Mouse (Mus musculus): ENCODE data around the gene Gm12184. TPM values are rescaled to one million over a fixed set of nuclear protein-coding genes. Genes with fewer than 3 reads are reported as not detected.

Gm12184 gene
- total RNA-seq, 1 experiment, result 12.2 TPM

GRCm38 (mm10) chr11:48859014-48859413 lies 32.6 kb upstream of the Gm12184 start:
- DNase-seq (ENCODE audit: low read depth, low spot score), result peak; percentile 62
- in situ Hi-C loops (cut with MboI; ENCODE audit: low sequenced_read_pairs in 2 of 2, unreplicated experiment in 2 of 2), result loop anchor here in 1 of 2 experiments (5.0 to 25.0 kb wide), 2 partner anchors 72 to 403 kb away; no protein-coding TSS in a partner anchor
- no peak overlapping the region for H3K27ac ChIP-seq (ENCODE audit: insufficient read depth, low read depth, low read length, poor library complexity, severe bottlenecking)

DNA sequence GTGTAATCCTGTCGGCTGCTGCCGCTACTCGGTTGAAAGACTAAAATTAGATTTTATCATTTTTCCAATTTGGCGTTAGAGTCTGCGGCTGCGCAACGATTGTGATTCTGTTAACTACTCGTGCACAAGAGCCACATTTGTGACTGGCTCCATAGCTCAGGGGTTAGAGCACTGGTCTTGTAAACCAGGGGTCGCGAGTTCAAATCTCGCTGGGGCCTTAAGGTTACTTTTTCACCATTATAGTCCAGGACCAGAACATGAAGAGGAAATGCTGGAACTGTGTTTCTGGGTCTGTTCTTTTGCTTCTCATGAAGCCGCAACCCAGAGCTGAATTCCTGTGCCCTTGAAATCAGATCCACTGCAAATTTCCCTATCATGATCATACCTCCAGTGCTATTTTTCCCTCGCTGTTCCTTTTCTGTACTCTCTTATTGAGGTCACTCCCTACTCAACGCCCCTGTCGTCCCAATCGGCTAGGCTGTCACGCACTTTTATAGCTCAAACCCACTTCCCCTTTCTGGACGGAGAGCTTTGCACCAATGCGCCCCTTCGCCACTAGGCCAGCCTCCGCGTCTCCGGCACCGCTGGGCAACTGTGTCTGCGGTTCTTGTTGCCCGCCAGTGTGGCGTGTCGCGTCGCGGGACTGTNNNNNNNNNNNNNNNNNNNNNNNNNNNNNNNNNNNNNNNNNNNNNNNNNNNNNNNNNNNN lies 27.2 kb upstream of the Gm12184 start:
- Histone ChIP-seq H3K4me1 (ENCODE audit: control insufficient read depth in 2 of 2, insufficient read depth in 2 of 2, low read length in 2 of 2, poor library complexity in 1 of 2) (peaks cover 0 to 13% of the 10 kb centered on the region in 2 experiments; a peak in 1 of 4 replicates), H3K9ac (ENCODE audit: insufficient read depth, low read depth, low read length, poor library complexity, severe bottlenecking) (peak overlapping the region; percentile 44; the same call in 1 of the 2 replicates), H3K4me3 (ENCODE audit: insufficient read depth in 1 of 2, low read depth in 1 of 2, low read length in 2 of 2, poor library complexity in 1 of 2, severe bottlenecking in 1 of 2) (peak overlapping the region; percentile 66 to 76), H3K9me3 (ENCODE audit: control insufficient read depth, insufficient read depth, low read depth, low read length) (no peaks in the 10 kb centered on the region), H3K27ac (ENCODE audit: insufficient read depth, low read depth, low read length, poor library complexity, severe bottlenecking) (no peak overlapping the region), H3K36me3 (ENCODE audit: control insufficient read depth, insufficient read depth, low read length, poor library complexity, severe bottlenecking) (no peaks in the 10 kb centered on the region)
- peak; percentile 65; the same call in 1 of the 2 replicates for TF ChIP-seq HCFC1 (IDR thresholded peaks at IDR 0.05; ENCODE audit: borderline replicate concordance, insufficient read depth, low read length)
- peak; percentile 95 for TF ChIP-seq MAFK (IDR thresholded peaks at IDR 0.05; ENCODE audit: insufficient read depth, low read depth, low read length)
- no peak for TF ChIP-seq ZNF384 (IDR thresholded peaks at IDR 0.05; ENCODE audit: low read depth, low read length)
- no peak for TF ChIP-seq ZC3H11A (IDR thresholded peaks at IDR 0.05; ENCODE audit: borderline replicate concordance, low read depth, low read length)
- DNase-seq (ENCODE audit: low read depth, low spot score), result peak; percentile 56
- in situ Hi-C loops (cut with MboI; ENCODE audit: low sequenced_read_pairs in 2 of 2, unreplicated experiment in 2 of 2), result loop anchor here (5.0 to 25.0 kb wide), 2 partner anchors 66 to 409 kb away; no protein-coding TSS in a partner anchor

More at GRCm38 (mm10) chr11:48859014-48859413, 32.6 kb upstream of the Gm12184 start:
- Histone ChIP-seq H3K36me3 (ENCODE audit: control insufficient read depth, insufficient read depth, low read length, poor library complexity, severe bottlenecking) (no peaks in the 10 kb centered on the region), H3K4me3 (ENCODE audit: insufficient read depth in 1 of 2, low read depth in 1 of 2, low read length in 2 of 2, poor library complexity in 1 of 2, severe bottlenecking in 1 of 2) (peak overlapping the region in 1 of 2 experiments; percentile 76; a peak in 1 of 4 replicates), H3K4me1 (ENCODE audit: control insufficient read depth in 2 of 2, insufficient read depth in 2 of 2, low read length in 2 of 2, poor library complexity in 1 of 2) (peaks cover 0 to 7% of the 10 kb centered on the region in 2 experiments; a peak in 2 of 4 replicates), H3K9me3 (ENCODE audit: control insufficient read depth, insufficient read depth, low read depth, low read length) (no peaks in the 10 kb centered on the region), H3K9ac (ENCODE audit: insufficient read depth, low read depth, low read length, poor library complexity, severe bottlenecking) (no peak overlapping the region)
- TF ChIP-seq ZNF384 (IDR thresholded peaks at IDR 0.05; ENCODE audit: low read depth, low read length), result no peak
- TF ChIP-seq ZC3H11A (IDR thresholded peaks at IDR 0.05; ENCODE audit: borderline replicate concordance, low read depth, low read length), result peak; percentile 82
- 0 out of 2 replicates have a peak, but pooled peaks have one; percentile 15 for TF ChIP-seq MAFK (IDR thresholded peaks at IDR 0.05; ENCODE audit: insufficient read depth, low read depth, low read length)
- no peak for TF ChIP-seq CHD2 (IDR thresholded peaks at IDR 0.05; ENCODE audit: low read depth, low read length)
- TF ChIP-seq HCFC1 (IDR thresholded peaks at IDR 0.05; ENCODE audit: borderline replicate concordance, insufficient read depth, low read length), result no peak

DNA sequence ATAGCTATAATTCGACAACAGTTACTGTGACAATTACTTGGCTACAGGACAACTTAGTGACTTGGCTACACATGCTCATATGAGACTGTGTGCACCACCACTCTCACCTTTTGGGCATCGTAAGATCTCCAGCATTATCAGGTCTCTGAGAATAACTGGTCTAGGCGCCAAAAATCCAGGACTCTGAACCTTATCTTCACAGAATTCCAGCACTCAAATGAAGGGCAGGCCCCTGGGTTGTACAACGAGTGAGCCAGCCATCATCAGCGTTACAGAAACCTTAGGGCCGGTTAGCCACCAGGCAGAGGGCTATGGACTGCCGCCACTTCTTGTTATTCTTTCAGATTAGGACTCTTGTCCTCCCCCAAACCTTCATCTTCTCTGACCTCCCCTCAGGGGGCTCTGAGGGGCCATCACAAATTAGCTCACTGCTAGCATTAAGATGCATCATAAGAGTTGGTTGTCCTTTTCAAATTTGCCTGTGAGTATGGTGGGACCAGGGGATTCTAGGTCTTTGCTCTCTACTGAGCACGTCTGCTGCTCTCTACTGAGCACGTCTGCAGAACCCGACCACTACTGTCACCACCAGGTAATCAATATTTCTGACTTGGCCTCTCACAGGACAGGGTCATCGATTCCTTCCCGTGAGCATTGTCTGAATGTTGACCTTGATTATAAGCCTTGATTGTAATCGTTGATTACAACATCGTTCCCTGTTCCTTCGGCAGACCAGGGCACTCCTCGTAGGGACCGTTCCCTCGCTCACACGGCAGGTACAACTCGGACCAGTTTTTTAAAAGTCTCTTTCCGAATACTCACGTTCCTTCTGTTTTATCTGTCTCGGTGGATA lies 26.4 kb upstream of the Gm12184 start:
- H3K9me3 ChIP-seq (ENCODE audit: control insufficient read depth, insufficient read depth, low read depth, low read length), result no peaks in the 10 kb centered on the region
- peak overlapping the region; percentile 44; the same call in 1 of the 2 replicates for H3K9ac ChIP-seq (ENCODE audit: insufficient read depth, low read depth, low read length, poor library complexity, severe bottlenecking)
- in situ Hi-C loops (cut with MboI; ENCODE audit: low sequenced_read_pairs in 2 of 2, unreplicated experiment in 2 of 2), result loop anchor here (5.0 to 25.0 kb wide), 2 partner anchors 66 to 409 kb away; no protein-coding TSS in a partner anchor
- peak overlapping the region; percentile 66 to 74 for H3K4me3 ChIP-seq (ENCODE audit: insufficient read depth in 1 of 2, low read depth in 1 of 2, low read length in 2 of 2, poor library complexity in 1 of 2, severe bottlenecking in 1 of 2)
- H3K4me1 ChIP-seq (ENCODE audit: control insufficient read depth in 2 of 2, insufficient read depth in 2 of 2, low read length in 2 of 2, poor library complexity in 1 of 2), result peaks cover 0 to 9% of the 10 kb centered on the region in 2 experiments; a peak in 1 of 4 replicates
- no peak overlapping the region for H3K27ac ChIP-seq (ENCODE audit: insufficient read depth, low read depth, low read length, poor library complexity, severe bottlenecking)
- TF ChIP-seq ZC3H11A (IDR thresholded peaks at IDR 0.05; ENCODE audit: borderline replicate concordance, low read depth, low read length), result no peak
- no peak for TF ChIP-seq ZNF384 (IDR thresholded peaks at IDR 0.05; ENCODE audit: low read depth, low read length)
- no peak for TF ChIP-seq CHD2 (IDR thresholded peaks at IDR 0.05; ENCODE audit: low read depth, low read length)
- H3K36me3 ChIP-seq (ENCODE audit: control insufficient read depth, insufficient read depth, low read length, poor library complexity, severe bottlenecking), result no peaks in the 10 kb centered on the region
- no peak for DNase-seq (ENCODE audit: low read depth, low spot score)

GRCm38 (mm10) chr11:48852190-48852589 lies 25.7 kb upstream of the Gm12184 start:
- DNase-seq (ENCODE audit: low read depth, low spot score), result no peak
- Histone ChIP-seq H3K4me3 (ENCODE audit: insufficient read depth in 1 of 2, low read depth in 1 of 2, low read length in 2 of 2, poor library complexity in 1 of 2, severe bottlenecking in 1 of 2) (no peak overlapping the region), H3K9ac (ENCODE audit: insufficient read depth, low read depth, low read length, poor library complexity, severe bottlenecking) (no peak overlapping the region), H3K9me3 (ENCODE audit: control insufficient read depth, insufficient read depth, low read depth, low read length) (no peaks in the 10 kb centered on the region), H3K4me1 (ENCODE audit: control insufficient read depth in 2 of 2, insufficient read depth in 2 of 2, low read length in 2 of 2, poor library complexity in 1 of 2) (peaks cover 0 to 8% of the 10 kb centered on the region in 2 experiments; a peak in 1 of 4 replicates), H3K36me3 (ENCODE audit: control insufficient read depth, insufficient read depth, low read length, poor library complexity, severe bottlenecking) (no peaks in the 10 kb centered on the region), H3K27ac (ENCODE audit: insufficient read depth, low read depth, low read length, poor library complexity, severe bottlenecking) (no peak overlapping the region)
- TF ChIP-seq HCFC1 (IDR thresholded peaks at IDR 0.05; ENCODE audit: borderline replicate concordance, insufficient read depth, low read length) (no peak), ZNF384 (IDR thresholded peaks at IDR 0.05; ENCODE audit: low read depth, low read length) (no peak), CHD2 (IDR thresholded peaks at IDR 0.05; ENCODE audit: low read depth, low read length) (no peak), MAFK (IDR thresholded peaks at IDR 0.05; ENCODE audit: insufficient read depth, low read depth, low read length) (no peak), ZC3H11A (IDR thresholded peaks at IDR 0.05; ENCODE audit: borderline replicate concordance, low read depth, low read length) (no peak)
- in situ Hi-C loops (cut with MboI; ENCODE audit: low sequenced_read_pairs in 2 of 2, unreplicated experiment in 2 of 2), result loop anchor here (5.0 to 25.0 kb wide), 2 partner anchors 65 to 410 kb away; no protein-coding TSS in a partner anchor

All from ES-E14 (cell line).